Mouse (Mus musculus): ENCODE measurements around the gene Olfr464. TPM values are rescaled to one million over a fixed set of nuclear protein-coding genes. Genes with fewer than 3 reads are reported as not detected.
A peak's percentile ranks its signal among the peaks of the same experiment; 100 is the strongest.

The Olfr464 gene
- total RNA-seq (2021): not detected
- long read RNA-seq, experiment 1: 0 reads
- long read RNA-seq, experiment 2: 0 reads

DNA sequence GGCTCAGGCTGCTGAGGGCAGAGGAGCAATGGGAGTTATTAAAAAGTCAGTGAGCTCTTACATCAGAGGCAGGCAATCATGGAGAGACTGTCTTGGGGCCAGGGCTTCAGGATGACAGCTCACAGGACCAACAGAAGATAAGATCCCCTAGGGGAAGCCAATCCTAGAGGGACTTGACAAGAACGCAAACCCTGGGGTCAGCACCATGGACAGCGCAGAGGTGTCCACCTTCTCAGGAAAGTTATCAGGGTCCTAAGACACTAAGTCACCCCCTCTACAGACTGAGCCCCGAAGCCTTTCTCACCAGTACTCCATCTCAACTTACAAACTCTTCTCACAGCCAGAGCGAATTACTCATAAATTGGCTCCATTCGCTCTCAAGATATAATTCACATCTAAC lies at the start of gene Olfr464:
TSS of gene Olfr464 (minus strand) at position 2 of the 400 bp plus-strand sequence.
- intact Hi-C loops (cut with DNase I): no loop called here
- Histone ChIP-seq H3K27ac (no peak within 1 kb of the TSS), H3K4me3 (no peak within 1 kb of the TSS)
- DNase-seq: no peak
- no peak for TF ChIP-seq CTCF (IDR thresholded peaks at IDR 0.05)

GRCm38 (mm10) chr11:87968356-87969122 lies 47.8 kb upstream of the Olfr464 start:
- peak; percentile 34 for DNase-seq
- Histone ChIP-seq H3K4me3 (peak overlapping the region; percentile 27), H3K27ac (no peak overlapping the region)
- peak; percentile 21; the same call in 1 of the 2 replicates for TF ChIP-seq CTCF (IDR thresholded peaks at IDR 0.05)
- intact Hi-C loops (cut with DNase I): loop anchor here (5.0 kb wide), 1 partner anchor 249 kb away; no protein-coding TSS in a partner anchor

GRCm38 (mm10) chr11:87967692-87968289 lies 47.0 kb upstream of the Olfr464 start:
- intact Hi-C loops (cut with DNase I): loop anchor here (5.0 kb wide), 1 partner anchor 250 kb away; no protein-coding TSS in a partner anchor
- TF ChIP-seq CTCF (IDR thresholded peaks at IDR 0.05): peak; percentile 98
- peak overlapping the region; percentile 53 for H3K4me3 ChIP-seq
- H3K27ac ChIP-seq: no peak overlapping the region
- peak; percentile 83 for DNase-seq

GRCm38 (mm10) chr11:87966214-87966613 lies 45.4 kb upstream of the Olfr464 start:
- TF ChIP-seq CTCF (IDR thresholded peaks at IDR 0.05): no peak
- intact Hi-C loops (cut with DNase I): loop anchor here (5.0 kb wide), 1 partner anchor 251 kb away; no protein-coding TSS in a partner anchor
- H3K27ac ChIP-seq: no peak overlapping the region
- 0 out of 2 replicates have a peak overlapping the region, but pooled peaks have one; percentile 13 for H3K4me3 ChIP-seq
- DNase-seq: peak; percentile 52

GRCm38 (mm10) chr11:87965293-87965692 lies 44.5 kb upstream of the Olfr464 start:
- intact Hi-C loops (cut with DNase I): loop anchor here (5.0 kb wide), 1 partner anchor 252 kb away; no protein-coding TSS in a partner anchor
- TF ChIP-seq CTCF (IDR thresholded peaks at IDR 0.05): no peak
- DNase-seq: no peak
- no peak overlapping the region for H3K27ac ChIP-seq
- H3K4me3 ChIP-seq: no peak overlapping the region

DNA sequence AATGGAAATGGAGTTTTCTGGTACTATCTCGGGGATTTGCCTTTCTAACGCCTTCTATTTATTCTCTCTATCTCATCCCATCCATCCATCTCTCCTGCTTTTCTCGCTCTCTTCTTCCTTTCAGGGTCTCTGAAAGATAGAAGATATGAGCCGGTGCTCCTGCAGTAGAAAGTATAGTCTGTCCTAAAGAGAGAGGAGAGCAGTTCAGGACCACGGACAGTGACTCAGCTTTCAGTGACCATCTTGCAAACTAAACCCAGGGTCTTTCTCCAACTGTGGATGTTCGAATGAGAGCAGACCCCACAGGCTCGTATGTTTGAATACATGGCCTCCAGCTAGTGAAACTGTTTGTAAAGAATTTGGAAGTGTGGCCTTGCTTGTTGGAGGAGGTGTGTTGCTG lies 36.3 kb upstream of the Olfr464 start:
- DNase-seq: no peak

GRCm38 (mm10) chr11:87955144-87955543 lies 34.4 kb upstream of the Olfr464 start:
- intact Hi-C loops (cut with DNase I): no loop called here
- no peak for DNase-seq
- TF ChIP-seq CTCF (IDR thresholded peaks at IDR 0.05): peak; percentile 19
- H3K27ac ChIP-seq: no peak overlapping the region
- no peak overlapping the region for H3K4me3 ChIP-seq

More for the DNA sequence above, 36.3 kb upstream of the Olfr464 start:
- intact Hi-C loops (cut with DNase I): no loop called here
- Histone ChIP-seq H3K4me3 (no peak overlapping the region), H3K27ac (no peak overlapping the region)
- TF ChIP-seq CTCF (IDR thresholded peaks at IDR 0.05): no peak

DNA sequence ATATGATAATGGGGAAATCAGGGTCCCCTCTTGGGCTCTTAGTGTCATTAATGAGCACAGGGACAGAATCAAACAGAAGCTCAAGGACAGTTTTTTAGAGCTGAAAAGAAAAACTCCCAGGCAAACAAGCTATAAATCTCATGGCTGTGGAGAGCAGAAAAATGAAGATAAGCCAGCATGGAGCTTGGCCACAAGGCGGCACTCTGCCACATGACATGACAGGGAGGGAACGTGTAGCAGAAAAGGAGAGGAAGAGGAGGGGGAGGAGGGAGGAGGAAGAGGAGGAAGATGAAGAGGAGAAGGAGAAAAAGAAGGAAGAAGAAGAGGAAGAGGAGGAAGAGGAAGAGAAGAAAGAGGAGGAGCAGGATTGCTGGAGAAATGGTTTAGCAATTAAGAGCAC lies 29.2 kb upstream of the Olfr464 start:
- TF ChIP-seq CTCF (IDR thresholded peaks at IDR 0.05): peak; percentile 12; the same call in 1 of the 2 replicates

GRCm38 (mm10) chr11:87935467-87935866 lies 14.7 kb upstream of the Olfr464 start:
- intact Hi-C loops (cut with DNase I): no loop called here
- no peak for DNase-seq
- Histone ChIP-seq H3K27ac (no peak overlapping the region), H3K4me3 (no peak overlapping the region)
- no peak for TF ChIP-seq CTCF (IDR thresholded peaks at IDR 0.05)

More for the DNA sequence above, 29.2 kb upstream of the Olfr464 start:
- no peak overlapping the region for H3K27ac ChIP-seq
- no peak overlapping the region for H3K4me3 ChIP-seq
- intact Hi-C loops (cut with DNase I): no loop called here
- DNase-seq: no peak

GRCm38 (mm10) chr11:87933731-87934130 lies 13.0 kb upstream of the Olfr464 start:
- no peak overlapping the region for H3K4me3 ChIP-seq
- TF ChIP-seq CTCF (IDR thresholded peaks at IDR 0.05): no peak
- no peak overlapping the region for H3K27ac ChIP-seq
- intact Hi-C loops (cut with DNase I): no loop called here
- DNase-seq: no peak

DNA sequence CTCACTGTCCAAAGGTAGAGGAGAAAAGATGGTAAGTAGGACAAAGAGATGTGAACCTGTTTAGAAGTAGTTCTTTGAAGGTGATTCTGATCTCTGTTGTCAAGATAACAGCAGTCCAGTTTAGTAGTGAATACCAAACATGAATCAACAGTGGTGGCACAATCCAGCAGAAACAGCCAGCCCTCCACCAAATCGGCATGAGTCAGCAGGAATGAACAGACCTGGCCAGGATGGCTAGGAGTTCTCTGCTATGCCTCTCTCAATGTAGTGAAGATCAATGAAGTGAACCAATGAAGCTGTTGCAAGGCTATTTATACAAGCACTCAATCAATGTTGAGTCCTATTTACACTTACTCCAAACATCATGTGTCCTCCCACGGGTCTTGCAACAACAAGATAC lies 9.6 kb upstream of the Olfr464 start:
- Histone ChIP-seq H3K4me3 (no peak overlapping the region), H3K27ac (no peak overlapping the region)
- DNase-seq: no peak
- intact Hi-C loops (cut with DNase I): no loop called here
- TF ChIP-seq CTCF (IDR thresholded peaks at IDR 0.05): no peak

- Histone ChIP-seq H3K4me3 (no peak overlapping the region), H3K27ac (no peak overlapping the region)
- intact Hi-C loops (cut with DNase I): no loop called here
- no peak for DNase-seq
- no peak for TF ChIP-seq CTCF (IDR thresholded peaks at IDR 0.05)
Measured at GRCm38 (mm10) chr11:87920301-87920700, 466 bp downstream of the Olfr464 start.

- Histone ChIP-seq H3K4me3 (no peak overlapping the region), H3K27ac (no peak overlapping the region)
- no peak for DNase-seq
- no peak for TF ChIP-seq CTCF (IDR thresholded peaks at IDR 0.05)
- intact Hi-C loops (cut with DNase I): no loop called here
Measured at GRCm38 (mm10) chr11:87916005-87916404, 4.8 kb downstream of the Olfr464 start.

All from gastrocnemius, adult 2 months (tissue).